Mouse (Mus musculus) regulatory T cell (primary cell): Measurements from ENCODE around the gene Fam217a.

Source experiments
- in situ Hi-C: fragments of 300-600 bp; cut with MboI, MseI; formaldehyde crosslinking; loops from one replicate; pipeline ENCODE4 v1.15.1; 2025; ENCODE audit warnings: high pct_unique_total_duplicates

Fam217a gene

DNA sequence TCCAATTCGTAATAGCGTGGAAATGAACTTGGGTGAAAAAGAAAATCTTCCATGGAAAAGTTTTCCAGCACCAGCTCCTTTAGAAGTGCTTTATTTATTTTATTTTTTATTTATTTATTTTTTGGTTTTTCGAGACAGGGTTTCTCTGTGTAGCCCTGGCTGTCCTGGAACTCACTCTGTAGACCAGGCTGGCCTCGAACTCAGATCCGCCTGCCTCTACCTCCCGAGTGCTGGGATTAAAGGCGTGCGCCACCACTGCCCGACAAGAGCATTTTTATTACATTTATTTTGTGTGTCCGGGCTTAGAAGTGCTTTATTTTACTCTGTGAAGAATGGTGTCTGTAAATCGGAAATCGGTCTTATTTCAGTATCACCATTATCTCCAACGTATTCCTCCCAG is 49.4 kb downstream of the Fam217a start:
- in situ Hi-C loops = loop anchor here (10.0 to 25.0 kb wide), 2 partner anchors 120 to 687 kb away; no protein-coding TSS in a partner anchor

GRCm38 (mm10) chr13:34873801-34874681 is 50.1 kb downstream of the Fam217a start:
- in situ Hi-C loops = loop anchor here (10.0 to 25.0 kb wide), 2 partner anchors 121 to 687 kb away; no protein-coding TSS in a partner anchor

DNA sequence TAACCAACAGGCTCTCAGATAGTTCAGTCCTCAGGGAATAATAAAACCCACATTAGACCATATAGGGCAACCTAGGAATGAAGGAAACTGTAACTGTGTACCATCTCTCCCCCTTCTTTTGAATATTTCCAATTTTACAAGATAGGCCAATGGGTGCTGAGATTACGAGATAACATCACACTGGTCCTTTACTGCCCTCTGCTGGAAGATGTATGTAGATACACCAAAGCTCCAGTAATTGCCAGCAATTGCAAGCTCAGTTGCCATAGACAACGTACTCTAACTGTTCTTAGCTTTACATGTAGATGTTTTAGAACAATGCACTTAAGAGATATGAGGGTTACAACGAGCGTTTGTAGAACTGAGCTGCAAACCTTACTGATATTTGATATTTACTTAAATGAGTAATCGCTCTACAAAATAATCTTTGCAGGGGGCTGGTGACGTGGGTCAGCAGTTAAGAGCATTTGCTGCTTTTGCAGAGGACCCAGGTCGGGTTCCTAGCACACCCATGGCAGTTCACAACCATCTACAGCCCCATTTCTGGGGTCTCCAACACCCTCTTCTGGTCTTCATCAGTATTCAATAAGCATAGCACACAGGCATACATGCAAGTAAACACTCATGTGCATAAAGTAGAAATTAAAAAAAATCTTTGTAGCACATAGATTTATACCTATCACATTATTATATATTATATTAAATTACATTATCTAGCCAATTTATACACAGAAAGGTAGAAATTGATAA is 59.5 kb downstream of the Fam217a start:
- in situ Hi-C loops = loop anchor here (25.0 kb wide), 1 partner anchor 677 kb away; no protein-coding TSS in a partner anchor

DNA sequence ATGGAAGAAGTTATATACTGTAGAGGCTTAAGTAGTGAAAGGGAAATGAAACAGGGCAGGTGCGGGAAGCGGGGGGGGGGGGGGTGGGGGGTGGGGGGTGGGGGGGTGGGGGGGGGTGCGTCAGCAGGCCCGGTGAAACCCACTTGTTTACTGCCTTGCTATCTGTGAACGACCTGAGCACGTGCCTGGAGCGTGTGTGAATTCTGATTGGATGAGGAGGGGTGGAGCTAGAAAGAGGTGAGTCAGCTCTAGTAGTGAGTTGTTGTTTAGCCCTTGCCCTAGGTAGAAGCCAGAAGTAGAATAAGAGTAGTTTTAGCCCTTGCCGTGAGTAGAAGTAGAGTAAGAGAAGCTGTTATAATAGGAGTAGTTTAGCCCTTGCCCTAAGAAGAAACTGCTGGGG is 62.9 kb downstream of the Fam217a start:
- in situ Hi-C loops = loop anchor here (25.0 kb wide), 1 partner anchor 674 kb away; no protein-coding TSS in a partner anchor
